Mouse (Mus musculus) ES-E14 (cell line): ENCODE results near the gene Tap2. TPM values are rescaled to one million over a fixed set of nuclear protein-coding genes. Genes with fewer than 3 reads are reported as not detected.

Experiments used
- DNase-seq: peaks from one replicate; pipeline ENCODE4 v3.0.0-alpha.2; 2013; ENCODE audit warnings: low read depth, low spot score
- H3K27ac ChIP-seq: 2 replicates; pipeline ENCODE4 v1.5.1; 2012; ENCODE audit warnings: low read depth, mild to moderate bottlenecking, low read length, moderate library complexity, mixed read lengths; ENCODE audit not compliant: poor library complexity, insufficient read depth, severe bottlenecking
- H3K36me3 ChIP-seq: 2 replicates; pipeline ENCODE4 v1.6.1; 2012; ENCODE audit warnings: mild to moderate bottlenecking, low read length, moderate library complexity, mixed read lengths; ENCODE audit not compliant: control insufficient read depth, poor library complexity, insufficient read depth, severe bottlenecking
- H3K4me1 ChIP-seq, 2 experiments: fragments of 150-350 bp in 1 of 2; sonication (generic) in 1 of 2; 2 replicates each; pipeline ENCODE4 v1.6.1; 2012; ENCODE audit warnings: low read length in 2 of 2, mild to moderate bottlenecking in 1 of 2, mixed read lengths in 1 of 2; ENCODE audit not compliant: control insufficient read depth in 2 of 2, insufficient read depth in 2 of 2, poor library complexity in 1 of 2
- H3K4me3 ChIP-seq, 2 experiments: fragments of 150-350 bp in 1 of 2; sonication (generic) in 1 of 2; 2 replicates each; pipeline ENCODE4 v1.5.1; 2012; ENCODE audit warnings: low read length in 2 of 2, low read depth in 1 of 2, mild to moderate bottlenecking in 1 of 2, mixed read lengths in 1 of 2; ENCODE audit not compliant: insufficient read depth in 1 of 2, poor library complexity in 1 of 2, severe bottlenecking in 1 of 2
- H3K9ac ChIP-seq: 2 replicates; pipeline ENCODE4 v1.6.1; 2012; ENCODE audit warnings: low read depth, mild to moderate bottlenecking, low read length, mixed read lengths; ENCODE audit not compliant: poor library complexity, insufficient read depth, severe bottlenecking
- H3K9me3 ChIP-seq: fragments of 150-350 bp; sonication (generic); 2 replicates; pipeline ENCODE4 v1.6.1; 2012; ENCODE audit warnings: low read depth, mild to moderate bottlenecking, low read length; ENCODE audit not compliant: control insufficient read depth, insufficient read depth
- CHD2 ChIP-seq: IDR thresholded peaks from 2 replicates; pipeline ENCODE4 v1.6.1; 2014; ENCODE audit warnings: mild to moderate bottlenecking, low read depth, low read length, inconsistent platforms
- HCFC1 ChIP-seq: IDR thresholded peaks from 2 replicates; pipeline ENCODE4 v1.6.1; 2012; ENCODE audit warnings: low read length, inconsistent platforms, borderline replicate concordance; ENCODE audit not compliant: insufficient read depth
- MAFK ChIP-seq: IDR thresholded peaks from 2 replicates; pipeline ENCODE4 v1.6.1; 2014; ENCODE audit warnings: mild to moderate bottlenecking, low read depth, low read length, inconsistent platforms; ENCODE audit not compliant: insufficient read depth
- ZC3H11A ChIP-seq: IDR thresholded peaks from 2 replicates; pipeline ENCODE4 v1.6.1; 2012; ENCODE audit warnings: low read depth, mild to moderate bottlenecking, inconsistent platforms, low read length, borderline replicate concordance
- ZNF384 ChIP-seq: IDR thresholded peaks from 2 replicates; pipeline ENCODE4 v1.6.1; 2012; ENCODE audit warnings: low read depth, low read length, inconsistent platforms
- in situ Hi-C, 2 experiments: fragments of 600-800 bp; cut with MboI; formaldehyde crosslinking; loops; one replicate each; pipeline ENCODE4 v1.15.1; 2025; ENCODE audit warnings: low sequenced_read_pairs in 2 of 2, inconsistent platforms in 1 of 2; ENCODE audit not compliant: unreplicated experiment in 2 of 2
- total RNA-seq: library from RNA; depleted of rRNA; stranded (reverse); fragments of 300-350 nt; gene quantifications from 2 replicates; pipeline ENCODE4 v1.2.3, GENCODE M21; 2012

Tap2 gene
- total RNA-seq, 1 experiment, result 4.0 TPM

GRCm38 (mm10) chr17:34169279-34169678 is 34.0 kb upstream of the Tap2 start:
- no peak for DNase-seq
- Histone ChIP-seq H3K4me1 (no peaks in the 10 kb centered on the region), H3K9ac (no peak overlapping the region), H3K27ac (no peak overlapping the region), H3K9me3 (no peaks in the 10 kb centered on the region), H3K4me3 (no peak overlapping the region), H3K36me3 (no peaks in the 10 kb centered on the region)
- peak; percentile 62; the same call in 1 of the 2 replicates for TF ChIP-seq ZC3H11A
- no peak for TF ChIP-seq HCFC1
- in situ Hi-C loops, result no loop called here

- TF ChIP-seq ZNF384, result no peak
- H3K9ac ChIP-seq, result no peak overlapping the region
Observed at GRCm38 (mm10) chr17:34170487-34170876, 32.8 kb upstream of the Tap2 start.

GRCm38 (mm10) chr17:34170877-34171498 is 32.3 kb upstream of the Tap2 start:
- H3K4me1 ChIP-seq, result no peaks in the 10 kb centered on the region
- in situ Hi-C loops, result no loop called here
- peak; percentile 30; the same call in 1 of the 2 replicates for TF ChIP-seq ZC3H11A
- no peak for TF ChIP-seq MAFK

More at GRCm38 (mm10) chr17:34170487-34170876, 32.8 kb upstream of the Tap2 start:
- no peaks in the 10 kb centered on the region for H3K4me1 ChIP-seq
- no peak overlapping the region for H3K4me3 ChIP-seq
- no peak for DNase-seq
- H3K36me3 ChIP-seq, result no peaks in the 10 kb centered on the region
- no peak overlapping the region for H3K27ac ChIP-seq
- H3K9me3 ChIP-seq, result no peaks in the 10 kb centered on the region
- in situ Hi-C loops, result no loop called here

GRCm38 (mm10) chr17:34172528-34172927 is 30.8 kb upstream of the Tap2 start:
- in situ Hi-C loops, result no loop called here
- Histone ChIP-seq H3K36me3 (no peaks in the 10 kb centered on the region), H3K9me3 (no peaks in the 10 kb centered on the region), H3K4me1 (no peaks in the 10 kb centered on the region), H3K9ac (no peak overlapping the region), H3K4me3 (no peak overlapping the region), H3K27ac (no peak overlapping the region)
- DNase-seq, result no peak
- TF ChIP-seq ZNF384, result no peak

More at GRCm38 (mm10) chr17:34170877-34171498, 32.3 kb upstream of the Tap2 start:
- no peaks in the 10 kb centered on the region for H3K36me3 ChIP-seq
- no peak overlapping the region for H3K27ac ChIP-seq
- H3K9ac ChIP-seq, result no peak overlapping the region
- peak; percentile 60 for DNase-seq
- H3K9me3 ChIP-seq, result no peaks in the 10 kb centered on the region
- H3K4me3 ChIP-seq, result no peak overlapping the region

GRCm38 (mm10) chr17:34174075-34174474 is 29.3 kb upstream of the Tap2 start:
- H3K9me3 ChIP-seq, result no peaks in the 10 kb centered on the region
- H3K9ac ChIP-seq, result no peak overlapping the region
- H3K36me3 ChIP-seq, result no peaks in the 10 kb centered on the region
- in situ Hi-C loops, result no loop called here
- H3K4me3 ChIP-seq, result no peak overlapping the region
- no peak for DNase-seq
- TF ChIP-seq ZNF384 (no peak), CHD2 (no peak), ZC3H11A (no peak)
- no peaks in the 10 kb centered on the region for H3K4me1 ChIP-seq
- H3K27ac ChIP-seq, result no peak overlapping the region
